Mouse (Mus musculus): ENCODE data around the gene Slc39a2. TPM values are rescaled to one million over a fixed set of nuclear protein-coding genes. Genes with fewer than 3 reads are reported as not detected.

Gene Slc39a2
- polyA plus RNA-seq (2012; rRNA removed), result 16.6 and 16.8 TPM in 2 replicates

GRCm38 (mm10) chr14:51892191-51892939, at the start of gene Slc39a2:
Gene Slc39a2, plus strand, starts transcription at chr14:51892889.

GRCm38 (mm10) chr14:51853399-51853798, 39.3 kb upstream of the Slc39a2 start, which contains the start of gene Ear6:
Gene Ear6, plus strand, starts transcription at chr14:51853699.

GRCm38 (mm10) chr14:51884598-51885331, 7.9 kb upstream of the Slc39a2 start, which contains the start of gene Mettl17:
Gene Mettl17, plus strand, starts transcription at chr14:51884842.

GRCm38 (mm10) chr14:51913960-51914762, 21.5 kb downstream of the Slc39a2 start, which contains the start of gene Ndrg2:
Gene Ndrg2, minus strand, starts transcription at chr14:51914158.

GRCm38 (mm10) chr14:51918125-51918524, 25.4 kb downstream of the Slc39a2 start, which contains the start of gene Tppp2:
Gene Tppp2, plus strand, starts transcription at chr14:51918425.

DNA sequence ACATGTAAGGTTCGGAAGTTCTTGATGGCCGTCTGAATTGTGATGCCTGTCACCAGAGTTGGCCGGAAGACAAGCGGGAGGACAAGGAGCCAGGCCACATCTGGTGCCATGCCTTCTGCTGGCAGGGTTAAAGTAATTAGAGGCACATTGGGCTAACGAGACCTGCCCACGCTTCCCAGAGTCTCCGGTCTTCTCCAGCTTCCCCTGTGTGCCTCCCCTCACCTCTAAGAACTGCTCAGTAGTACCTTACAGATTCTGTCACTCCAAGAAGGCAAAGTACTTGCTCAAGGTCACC, 29.8 kb downstream of the Slc39a2 start, which contains the start of gene Rnase13:
Gene Rnase13 (minus strand): TSS at position 203 of the 295 bp plus-strand sequence.

Other genes starting within 250 kb of the Slc39a2 start
- gene Gm17079, start 197.4 kb upstream of the Slc39a2 start, polyA plus RNA-seq (2012; rRNA removed), result not detected in 2 replicates
- not detected in 2 replicates for gene Gm5800, start 175.7 kb upstream of the Slc39a2 start, polyA plus RNA-seq (2012; rRNA removed)
- gene Ang4, start 119.3 kb upstream of the Slc39a2 start, polyA plus RNA-seq (2012; rRNA removed), result not detected in 2 replicates
- gene AY358078, start 92.8 kb upstream of the Slc39a2 start, polyA plus RNA-seq (2012; rRNA removed), result not detected in 2 replicates
- not detected in 2 replicates for gene Ear6, start 39.2 kb upstream of the Slc39a2 start, polyA plus RNA-seq (2012; rRNA removed)
- 65.0 and 71.3 TPM in 2 replicates for gene Mettl17, start 8.0 kb upstream of the Slc39a2 start, polyA plus RNA-seq (2012; rRNA removed)
- 153 and 175 TPM in 2 replicates for gene Ndrg2, start 21.3 kb downstream of the Slc39a2 start, polyA plus RNA-seq (2012; rRNA removed)
- not detected in 2 replicates for gene Tppp2, start 25.5 kb downstream of the Slc39a2 start, polyA plus RNA-seq (2012; rRNA removed)
- not detected in 2 replicates for gene Rnase13, start 29.9 kb downstream of the Slc39a2 start, polyA plus RNA-seq (2012; rRNA removed)
- gene Arhgef40, start 91.8 kb downstream of the Slc39a2 start, polyA plus RNA-seq (2012; rRNA removed), result 68.2 and 77.7 TPM in 2 replicates
- gene Tmem253, start 122.8 kb downstream of the Slc39a2 start, polyA plus RNA-seq (2012; rRNA removed), result 0.76 and 0.80 TPM in 2 replicates
- 91.4 and 96.6 TPM in 2 replicates for gene Zfp219, start 127.8 kb downstream of the Slc39a2 start, polyA plus RNA-seq (2012; rRNA removed)
- gene Olfr221, start 149.6 kb downstream of the Slc39a2 start, polyA plus RNA-seq (2012; rRNA removed), result 0.05 TPM in 1 of 2 replicates, not detected in the other
- 382 and 402 TPM in 2 replicates for gene Hnrnpc, start 211.1 kb downstream of the Slc39a2 start, polyA plus RNA-seq (2012; rRNA removed)
- gene Rpgrip1, start 217.8 kb downstream of the Slc39a2 start, polyA plus RNA-seq (2012; rRNA removed), result 3.9 and 4.0 TPM in 2 replicates